Mouse (Mus musculus): Measurements from ENCODE around the gene Bsph2. TPM values are rescaled to one million over a fixed set of nuclear protein-coding genes. Genes with fewer than 3 reads are reported as not detected.

Bsph2 gene
- not detected in 2 replicates for polyA plus RNA-seq (2015; fragmentation: Nextera tagmentation; extraction: Ambion mirVana)

DNA sequence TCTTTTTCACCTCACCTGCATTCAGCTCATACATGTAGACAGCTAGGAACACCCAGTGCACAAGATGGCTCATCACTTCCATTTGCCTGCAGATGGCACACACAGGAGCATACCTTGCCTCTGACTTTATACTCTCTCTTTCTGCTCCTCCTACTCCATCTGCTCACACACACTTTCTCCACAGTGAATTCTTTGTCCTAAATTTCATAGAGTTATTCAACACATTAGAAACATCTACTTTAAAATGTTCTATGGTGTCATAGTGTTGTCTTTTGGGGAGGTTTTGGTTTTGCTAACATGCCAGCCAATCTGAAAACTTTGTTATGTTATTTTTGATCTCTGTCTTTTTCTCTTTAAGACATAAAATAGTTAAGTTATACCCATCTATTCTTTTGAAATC is at the start of gene Bsph2:
Gene Bsph2, minus strand, starts transcription at position 101 of the 400 bp plus-strand sequence.
- no peak within 1 kb of the TSS for H3K4me3 ChIP-seq
- no peak within 1 kb of the TSS for H3K4me2 ChIP-seq
- no peak within 1 kb of the TSS for H3K9ac ChIP-seq
- no peaks in the 10 kb centered on the region for H3K36me3 ChIP-seq (replicated peaks)
- no peaks in the 10 kb centered on the region for H3K27me3 ChIP-seq (replicated peaks)
- H3K9me3 ChIP-seq = peaks cover 24% of the 10 kb centered on the region
- no peak for ATAC-seq (replicated peaks)
- no peak within 1 kb of the TSS for H3K27ac ChIP-seq
- H3K4me1 ChIP-seq = no peaks in the 10 kb centered on the region

DNA sequence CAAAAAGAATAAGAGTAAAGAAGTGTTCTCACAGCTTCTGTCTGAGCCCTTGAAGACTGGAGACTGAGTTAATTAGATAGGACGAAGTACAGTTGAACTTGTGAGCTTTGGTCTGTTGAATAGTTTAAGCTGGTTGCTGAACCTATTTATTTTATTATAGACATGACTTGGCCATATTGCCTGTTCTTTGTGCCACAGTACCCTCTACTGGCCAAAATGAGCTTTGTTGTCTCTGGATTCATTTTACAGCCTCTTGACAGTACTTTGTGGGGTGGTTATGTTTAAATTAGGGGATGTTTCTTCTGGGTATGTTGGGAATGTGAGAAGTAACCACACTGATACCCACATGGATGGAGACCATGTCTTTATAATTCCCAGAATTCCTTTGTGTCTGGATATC is 59.3 kb downstream of the Bsph2 start:
- WGBS = 66% methylated on average over 1 of the region's 1 CpGs
- Histone ChIP-seq H3K4me3 (no peak overlapping the region), H3K9me3 (peaks cover 6% of the 10 kb centered on the region; the same call in 1 of the 2 replicates), H3K36me3 (replicated peaks) (no peaks in the 10 kb centered on the region), H3K9ac (no peak overlapping the region), H3K27me3 (replicated peaks) (no peaks in the 10 kb centered on the region), H3K4me2 (no peak overlapping the region), H3K27ac (no peak overlapping the region), H3K4me1 (no peaks in the 10 kb centered on the region)
- ATAC-seq (replicated peaks) = no peak

Other genes with a start within 250 kb of the Bsph2 start
- 1.0 and 1.3 TPM in 2 replicates for gene Pla2g4c, start 246.4 kb downstream of the Bsph2 start, polyA plus RNA-seq (2015; fragmentation: Nextera tagmentation; extraction: Ambion mirVana)
- 0.24 and 0.31 TPM in 2 replicates for gene Cabp5, start 172.9 kb downstream of the Bsph2 start, polyA plus RNA-seq (2015; fragmentation: Nextera tagmentation; extraction: Ambion mirVana)
- gene Bsph1, start 120.2 kb downstream of the Bsph2 start, polyA plus RNA-seq (2015; fragmentation: Nextera tagmentation; extraction: Ambion mirVana) = not detected in 2 replicates
- gene Sult2a5, start 52.9 kb upstream of the Bsph2 start, polyA plus RNA-seq (2015; fragmentation: Nextera tagmentation; extraction: Ambion mirVana) = not detected in 2 replicates
- not detected in 2 replicates for gene Sult2a2, start 162.4 kb upstream of the Bsph2 start, polyA plus RNA-seq (2015; fragmentation: Nextera tagmentation; extraction: Ambion mirVana)